Mouse (Mus musculus) heart, embryonic 11.5 days (tissue): ENCODE data around the gene Spata32. TPM values are rescaled to one million over a fixed set of nuclear protein-coding genes. Genes with fewer than 3 reads are reported as not detected.

ENCODE experiments used
- ATAC-seq: fragments of 200-750 bp; cut with Nextera tagmentation; replicated peaks from 2 replicates; pipeline ENCODE4 v1.8.0; 2017; ENCODE audit warnings: moderate library complexity; ENCODE audit not compliant: insufficient number of reproducible peaks, low FRiP score, low TSS enrichment
- H3K27ac ChIP-seq: fragments of 300-500 bp; sonication (generic); 2 replicates; pipeline ENCODE4 v1.5.1; 2014; ENCODE audit warnings: mild to moderate bottlenecking, low read depth, low read length
- H3K27me3 ChIP-seq: fragments of 300-500 bp; sonication (generic); 2 replicates; pipeline ENCODE4 v1.6.1; 2014; ENCODE audit warnings: mild to moderate bottlenecking, low read length, mixed read lengths; ENCODE audit not compliant: control insufficient read depth, insufficient read depth
- H3K36me3 ChIP-seq: fragments of 300-500 bp; sonication (generic); 2 replicates; pipeline ENCODE4 v1.6.1; 2014; ENCODE audit warnings: mild to moderate bottlenecking, low read length, moderate library complexity, mixed read lengths; ENCODE audit not compliant: control insufficient read depth, insufficient read depth
- H3K4me1 ChIP-seq: fragments of 300-500 bp; sonication (generic); 2 replicates; pipeline ENCODE4 v1.6.1; 2014; ENCODE audit warnings: low read length; ENCODE audit not compliant: control insufficient read depth, insufficient read depth
- H3K4me2 ChIP-seq: fragments of 300-500 bp; sonication (generic); 2 replicates; pipeline ENCODE4 v1.6.1; 2014; ENCODE audit warnings: mild to moderate bottlenecking, moderate library complexity
- H3K4me3 ChIP-seq: fragments of 300-500 bp; sonication (generic); 2 replicates; pipeline ENCODE4 v1.5.1; 2014; ENCODE audit warnings: low read depth, low read length
- H3K9ac ChIP-seq: fragments of 300-500 bp; sonication (generic); 2 replicates; pipeline ENCODE4 v1.6.1; 2014; ENCODE audit warnings: mild to moderate bottlenecking, low read depth, low read length, moderate library complexity
- H3K9me3 ChIP-seq: fragments of 300-500 bp; sonication (generic); replicated peaks from 2 replicates; pipeline ENCODE4 v1.6.1; 2016; ENCODE audit warnings: low read length; ENCODE audit not compliant: control insufficient read depth
- WGBS: fragments of 180-500 bp; shearing (Covaris S2); extraction: QIAGEN DNeasy Blood & Tissue Kit; methylation state at CpG from one replicate; pipeline ENCODE4 v1.1.7; 2014; ENCODE audit not compliant: insufficient replicate concordance; 5-methylcytosine and 5-hydroxymethylcytosine counted together
- polyA plus RNA-seq: library from polyadenylated mRNA; unstranded; fragments of >200 nt; fragmentation: Nextera tagmentation; extraction: Ambion mirVana; gene quantifications from 2 replicates; pipeline ENCODE4 v1.2.1, GENCODE M21; 2014

Spata32 gene
- polyA plus RNA-seq, 1 experiment from 2014 or later, result not detected

- no peak overlapping the region for H3K9ac ChIP-seq
- peaks cover 14% of the 10 kb centered on the region for H3K4me1 ChIP-seq
- H3K27me3 ChIP-seq, result peaks cover 15% of the 10 kb centered on the region
- H3K9me3 ChIP-seq, result no peaks in the 10 kb centered on the region
- no peak overlapping the region for H3K27ac ChIP-seq
- no peaks in the 10 kb centered on the region for H3K36me3 ChIP-seq
- no peak for ATAC-seq
- 77% methylated on average over 8 of the region's 8 CpGs for WGBS
- H3K4me3 ChIP-seq, result no peak overlapping the region
- H3K4me2 ChIP-seq, result no peak overlapping the region
Measured at GRCm38 (mm10) chr11:103178748-103179147, 39.5 kb downstream of the Spata32 start.

GRCm38 (mm10) chr11:103177815-103178485 lies 40.3 kb downstream of the Spata32 start:
- 80% methylated on average over 15 of the region's 15 CpGs for WGBS

GRCm38 (mm10) chr11:103177216-103177615 lies 41.0 kb downstream of the Spata32 start:
- H3K4me1 ChIP-seq, result peaks cover 14% of the 10 kb centered on the region
- ATAC-seq, result no peak
- no peaks in the 10 kb centered on the region for H3K36me3 ChIP-seq
- WGBS, result 44% methylated on average over 5 of the region's 5 CpGs
- peak overlapping the region; percentile 18; the same call in 1 of the 2 replicates for H3K4me2 ChIP-seq
- peaks cover 30% of the 10 kb centered on the region for H3K27me3 ChIP-seq
- no peaks in the 10 kb centered on the region for H3K9me3 ChIP-seq
- no peak overlapping the region for H3K9ac ChIP-seq
- no peak overlapping the region for H3K4me3 ChIP-seq
- H3K27ac ChIP-seq, result no peak overlapping the region

More at GRCm38 (mm10) chr11:103177815-103178485, 40.3 kb downstream of the Spata32 start:
- no peak overlapping the region for H3K4me3 ChIP-seq
- no peaks in the 10 kb centered on the region for H3K36me3 ChIP-seq
- H3K27me3 ChIP-seq, result peaks cover 23% of the 10 kb centered on the region
- H3K27ac ChIP-seq, result no peak overlapping the region
- peaks cover 14% of the 10 kb centered on the region for H3K4me1 ChIP-seq
- ATAC-seq, result no peak
- no peak overlapping the region for H3K4me2 ChIP-seq
- no peak overlapping the region for H3K9ac ChIP-seq
- no peaks in the 10 kb centered on the region for H3K9me3 ChIP-seq

GRCm38 (mm10) chr11:103176510-103176909 lies 41.7 kb downstream of the Spata32 start:
- H3K4me2 ChIP-seq, result no peak overlapping the region
- H3K9ac ChIP-seq, result no peak overlapping the region
- H3K9me3 ChIP-seq, result no peaks in the 10 kb centered on the region
- 83% methylated on average over 1 of the region's 1 CpGs for WGBS
- H3K4me3 ChIP-seq, result no peak overlapping the region
- H3K36me3 ChIP-seq, result no peaks in the 10 kb centered on the region
- peaks cover 31% of the 10 kb centered on the region for H3K27me3 ChIP-seq
- peaks cover 18% of the 10 kb centered on the region for H3K4me1 ChIP-seq
- no peak overlapping the region for H3K27ac ChIP-seq
- no peak for ATAC-seq

- Histone ChIP-seq H3K27me3 (peaks cover 38% of the 10 kb centered on the region), H3K9ac (no peak overlapping the region), H3K27ac (no peak overlapping the region), H3K9me3 (no peaks in the 10 kb centered on the region), H3K4me2 (no peak overlapping the region), H3K4me1 (peaks cover 22% of the 10 kb centered on the region), H3K4me3 (no peak overlapping the region), H3K36me3 (no peaks in the 10 kb centered on the region)
- ATAC-seq, result no peak
- 71% methylated on average over 14 of the region's 14 CpGs for WGBS
Measured at GRCm38 (mm10) chr11:103175688-103176442, 42.4 kb downstream of the Spata32 start.

- no peaks in the 10 kb centered on the region for H3K9me3 ChIP-seq
- peaks cover 43% of the 10 kb centered on the region for H3K27me3 ChIP-seq
- 0 out of 2 replicates have a peak overlapping the region, but pooled peaks have one; percentile 14 for H3K4me2 ChIP-seq
- H3K4me3 ChIP-seq, result no peak overlapping the region
- ATAC-seq, result no peak
- no peaks in the 10 kb centered on the region for H3K36me3 ChIP-seq
- H3K27ac ChIP-seq, result no peak overlapping the region
- 42% methylated on average over 8 of the region's 8 CpGs for WGBS
- no peak overlapping the region for H3K9ac ChIP-seq
- peaks cover 27% of the 10 kb centered on the region for H3K4me1 ChIP-seq
Measured at GRCm38 (mm10) chr11:103174891-103175391, 43.3 kb downstream of the Spata32 start.

GRCm38 (mm10) chr11:103174411-103174832 lies 43.8 kb downstream of the Spata32 start:
- ATAC-seq, result no peak
- Histone ChIP-seq H3K9me3 (no peaks in the 10 kb centered on the region), H3K36me3 (no peaks in the 10 kb centered on the region), H3K4me1 (peaks cover 27% of the 10 kb centered on the region), H3K27ac (no peak overlapping the region), H3K27me3 (peaks cover 44% of the 10 kb centered on the region), H3K4me2 (no peak overlapping the region), H3K4me3 (no peak overlapping the region), H3K9ac (no peak overlapping the region)
- WGBS, result 75% methylated on average over 5 of the region's 5 CpGs

GRCm38 (mm10) chr11:103173771-103174344 lies 44.4 kb downstream of the Spata32 start:
- no peaks in the 10 kb centered on the region for H3K36me3 ChIP-seq
- no peak for ATAC-seq
- H3K27ac ChIP-seq, result no peak overlapping the region
- no peak overlapping the region for H3K4me2 ChIP-seq
- H3K27me3 ChIP-seq, result peaks cover 48% of the 10 kb centered on the region
- no peaks in the 10 kb centered on the region for H3K9me3 ChIP-seq
- H3K9ac ChIP-seq, result no peak overlapping the region
- WGBS, result 86% methylated on average over 11 of the region's 11 CpGs
- peaks cover 27% of the 10 kb centered on the region for H3K4me1 ChIP-seq
- no peak overlapping the region for H3K4me3 ChIP-seq
